Mouse (Mus musculus): ENCODE measurements at regions not wholly inside any gene's neighbourhood (a gene's known extent, or its start where the extent isn't known, plus 50 kb on each side); places are given as distances from the start of the nearest gene placed in this dataset.

DNA sequence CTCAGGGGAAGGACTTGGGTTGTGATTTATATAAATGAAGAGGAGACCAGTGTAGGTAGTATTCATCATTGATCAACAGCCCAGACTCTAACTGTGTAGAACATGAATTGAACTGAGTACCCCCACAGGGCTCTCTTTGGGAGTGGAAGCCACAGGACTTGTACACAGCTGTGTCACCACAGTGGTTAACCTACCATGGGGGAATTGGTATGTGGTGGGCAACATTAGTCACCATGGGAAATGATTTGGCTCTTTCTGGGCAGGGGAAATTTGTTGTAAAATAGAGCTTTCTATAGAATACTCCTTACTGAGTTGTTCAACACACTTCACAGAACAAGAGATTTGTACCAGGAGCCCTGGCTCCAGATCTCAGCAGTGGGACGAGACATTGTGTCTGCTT is 87.3 kb upstream of the Prdm1 start:
- TF ChIP-seq POLR2A (IDR thresholded peaks at IDR 0.05; ENCODE audit: control insufficient read depth in 1 of 2, insufficient read depth in 1 of 2, low read depth in 1 of 2, low read length in 2 of 2, poor library complexity in 1 of 2) (no peak), SMC3 (IDR thresholded peaks at IDR 0.05; ENCODE audit: low read depth, low read length) (no peak), BHLHE40 (IDR thresholded peaks at IDR 0.05; ENCODE audit: borderline replicate concordance, low read depth, low read length) (no peak), CTCF (IDR thresholded peaks at IDR 0.05 in 2 of 3, conservative IDR thresholded peaks at IDR 0.05 in 1 of 3; ENCODE audit: control insufficient read depth in 1 of 3, insufficient read depth in 1 of 3, low read depth in 2 of 3, low read length in 3 of 3, poor library complexity in 1 of 3, severe bottlenecking in 1 of 3) (no peak), GATA1 (IDR thresholded peaks at IDR 0.05; ENCODE audit: low read depth, low read length) (no peak), MYC (IDR thresholded peaks at IDR 0.05; ENCODE audit: low read depth, low read length) (no peak), ELF1 (IDR thresholded peaks at IDR 0.05; ENCODE audit: low read depth, low read length) (no peak), TCF12 (IDR thresholded peaks at IDR 0.05; ENCODE audit: low read depth, low read length) (no peak), ZC3H11A (IDR thresholded peaks at IDR 0.05; ENCODE audit: low read depth, low read length) (no peak), MAX (IDR thresholded peaks at IDR 0.05; ENCODE audit: low read length) (no peak), CHD2 (IDR thresholded peaks at IDR 0.05; ENCODE audit: low read length) (no peak), SIN3A (IDR thresholded peaks at IDR 0.05; ENCODE audit: low read length) (no peak)

All from MEL (cell line).